Mouse (Mus musculus) A20 (cell line): ENCODE results near the gene Plgrkt.

Source experiments
- DNase-seq: peaks from one replicate; pipeline ENCODE4 v3.0.0-alpha.2; 2011; ENCODE audit warnings: low read depth, low spot score

Gene Plgrkt

GRCm38 (mm10) chr19:29354895-29355877 lies 12.0 kb downstream of the Plgrkt start:
- DNase-seq: peak; percentile 91

- no peak for DNase-seq
Observed at GRCm38 (mm10) chr19:29350991-29351390, 16.2 kb downstream of the Plgrkt start.

GRCm38 (mm10) chr19:29345636-29346035 lies 21.6 kb downstream of the Plgrkt start:
- DNase-seq: no peak

- no peak for DNase-seq
Observed at GRCm38 (mm10) chr19:29344868-29345267, 22.3 kb downstream of the Plgrkt start.

- no peak for DNase-seq
Observed at GRCm38 (mm10) chr19:29342281-29342680, 24.9 kb downstream of the Plgrkt start.

- no peak for DNase-seq
Observed at GRCm38 (mm10) chr19:29341029-29341428, 26.2 kb downstream of the Plgrkt start.

GRCm38 (mm10) chr19:29336624-29337023 lies 30.6 kb downstream of the Plgrkt start:
- DNase-seq: peak; percentile 22

GRCm38 (mm10) chr19:29334068-29334745 lies 33.0 kb downstream of the Plgrkt start, which contains the start of gene Rln1:
TSS of gene Rln1 (minus strand) at chr19:29334670.
- DNase-seq: no peak

- DNase-seq: no peak
Observed at GRCm38 (mm10) chr19:29326822-29327552, 40.2 kb downstream of the Plgrkt start.

- no peak for DNase-seq
Observed at GRCm38 (mm10) chr19:29326396-29326795, 40.8 kb downstream of the Plgrkt start.

- no peak for DNase-seq
Observed at GRCm38 (mm10) chr19:29325852-29326180, 41.4 kb downstream of the Plgrkt start.

- peak; percentile 79 for DNase-seq
Observed at GRCm38 (mm10) chr19:29325053-29325851, 41.9 kb downstream of the Plgrkt start, which contains the start of gene Insl6. TSS of gene Insl6 (minus strand) at chr19:29325356.

- DNase-seq: peak; percentile 77
Observed at GRCm38 (mm10) chr19:29323416-29324049, 43.7 kb downstream of the Plgrkt start.

GRCm38 (mm10) chr19:29312661-29313060 lies 54.5 kb downstream of the Plgrkt start:
- no peak for DNase-seq

- no peak for DNase-seq
Observed at GRCm38 (mm10) chr19:29311791-29312190, 55.4 kb downstream of the Plgrkt start.

- DNase-seq: no peak
Observed at GRCm38 (mm10) chr19:29308832-29309231, 58.4 kb downstream of the Plgrkt start.

GRCm38 (mm10) chr19:29302119-29302518 lies 65.1 kb downstream of the Plgrkt start:
- no peak for DNase-seq

GRCm38 (mm10) chr19:29300919-29301318 lies 66.3 kb downstream of the Plgrkt start:
- no peak for DNase-seq
